Mouse (Mus musculus): ENCODE results near the gene Xntrpc.

Gene Xntrpc

GRCm38 (mm10) chr7:102082816-102083215 is 17.3 kb downstream of the Xntrpc start, which contains the start of gene Trpc2:
Trpc2 (plus strand) TSS chr7:102083116.
- DNase-seq (ENCODE audit: low spot score), result no peak

GRCm38 (mm10) chr7:102084041-102084696 is 18.7 kb downstream of the Xntrpc start:
- no peak for DNase-seq (ENCODE audit: low spot score)

- DNase-seq (ENCODE audit: low spot score), result peak; percentile 29
Observed at GRCm38 (mm10) chr7:102087336-102087735, 21.8 kb downstream of the Xntrpc start.

- DNase-seq (ENCODE audit: low spot score), result no peak
Observed at GRCm38 (mm10) chr7:102099760-102100661, 34.5 kb downstream of the Xntrpc start.

GRCm38 (mm10) chr7:102100868-102101267 is 35.4 kb downstream of the Xntrpc start:
- no peak for DNase-seq (ENCODE audit: low spot score)

- DNase-seq (ENCODE audit: low spot score), result no peak
Observed at GRCm38 (mm10) chr7:102101487-102101886, 36.0 kb downstream of the Xntrpc start, which contains the start of gene Art1. Art1 (plus strand) TSS chr7:102101743.

GRCm38 (mm10) chr7:102102241-102102640 is 36.7 kb downstream of the Xntrpc start:
- no peak for DNase-seq (ENCODE audit: low spot score)

- no peak for DNase-seq (ENCODE audit: low spot score)
Observed at GRCm38 (mm10) chr7:102102696-102103095, 37.2 kb downstream of the Xntrpc start.

GRCm38 (mm10) chr7:102103555-102103954 is 38.0 kb downstream of the Xntrpc start:
- no peak for DNase-seq (ENCODE audit: low spot score)

GRCm38 (mm10) chr7:102104126-102104525 is 38.6 kb downstream of the Xntrpc start:
- no peak for DNase-seq (ENCODE audit: low spot score)

- no peak for DNase-seq (ENCODE audit: low spot score)
Observed at GRCm38 (mm10) chr7:102106700-102107141, 41.2 kb downstream of the Xntrpc start.

- DNase-seq (ENCODE audit: low spot score), result no peak
Observed at GRCm38 (mm10) chr7:102108206-102108605, 42.7 kb downstream of the Xntrpc start.

- DNase-seq (ENCODE audit: low spot score), result no peak
Observed at GRCm38 (mm10) chr7:102109171-102109570, 43.7 kb downstream of the Xntrpc start, which contains the start of gene Art5. Art5 (minus strand) TSS chr7:102109489.

- no peak for DNase-seq (ENCODE audit: low spot score)
Observed at GRCm38 (mm10) chr7:102109746-102110145, 44.2 kb downstream of the Xntrpc start.

- no peak for DNase-seq (ENCODE audit: low spot score)
Observed at GRCm38 (mm10) chr7:102113151-102113729, 47.7 kb downstream of the Xntrpc start.

GRCm38 (mm10) chr7:102116579-102117331 is 51.2 kb downstream of the Xntrpc start, which contains the start of gene Chrna10:
Chrna10 (minus strand) TSS chr7:102116828.
- no peak for DNase-seq (ENCODE audit: low spot score)

GRCm38 (mm10) chr7:102117382-102117781 is 51.9 kb downstream of the Xntrpc start:
- no peak for DNase-seq (ENCODE audit: low spot score)

- no peak for DNase-seq (ENCODE audit: low spot score)
Observed at GRCm38 (mm10) chr7:102120326-102120725, 54.8 kb downstream of the Xntrpc start.

GRCm38 (mm10) chr7:102132395-102132794 is 66.9 kb downstream of the Xntrpc start:
- no peak for DNase-seq (ENCODE audit: low spot score)

- DNase-seq (ENCODE audit: low spot score), result no peak
Observed at GRCm38 (mm10) chr7:102137464-102137863, 72.0 kb downstream of the Xntrpc start.

GRCm38 (mm10) chr7:102137898-102138297 is 72.4 kb downstream of the Xntrpc start:
- DNase-seq (ENCODE audit: low spot score), result no peak
